Mouse (Mus musculus) layer of hippocampus, adult 18-20 months (tissue): ENCODE measurements at regions not wholly inside any gene's neighbourhood (a gene's known extent, or its start where the extent isn't known, plus 50 kb on each side); places are given as distances from the start of the nearest gene placed in this dataset.

Experiments used
- DNase-seq, 2 experiments: peaks; one replicate each; pipeline ENCODE4 v3.0.0; 2022; ENCODE audit warnings: low spot score in 2 of 2
- microRNA-seq, 2 experiments: library from miRNA; unstranded; fragments of <30 nt; microRNA quantifications; one replicate each; pipeline ENCODE4 v1.2.0; 2021

DNA sequence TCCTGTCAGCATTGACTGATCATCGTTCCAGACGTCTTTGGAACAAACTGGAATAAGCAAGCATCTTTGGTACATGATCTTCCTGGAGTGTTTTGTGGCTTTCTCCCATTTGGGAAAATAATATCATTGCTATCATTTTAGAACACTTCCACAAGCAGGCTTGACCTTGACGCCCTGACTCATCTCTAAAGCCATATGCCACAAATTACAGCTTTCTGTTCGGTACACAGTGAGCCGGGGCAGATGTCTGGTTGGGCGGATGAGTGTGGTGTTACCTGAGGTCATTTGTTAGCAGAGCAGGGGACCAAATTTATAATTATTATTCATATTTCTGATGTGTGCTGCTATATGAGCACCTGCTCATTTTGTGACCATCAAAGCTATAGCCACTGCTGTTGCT, 83.3 kb upstream of the Pmfbp1 start:
- no peak for DNase-seq

DNA sequence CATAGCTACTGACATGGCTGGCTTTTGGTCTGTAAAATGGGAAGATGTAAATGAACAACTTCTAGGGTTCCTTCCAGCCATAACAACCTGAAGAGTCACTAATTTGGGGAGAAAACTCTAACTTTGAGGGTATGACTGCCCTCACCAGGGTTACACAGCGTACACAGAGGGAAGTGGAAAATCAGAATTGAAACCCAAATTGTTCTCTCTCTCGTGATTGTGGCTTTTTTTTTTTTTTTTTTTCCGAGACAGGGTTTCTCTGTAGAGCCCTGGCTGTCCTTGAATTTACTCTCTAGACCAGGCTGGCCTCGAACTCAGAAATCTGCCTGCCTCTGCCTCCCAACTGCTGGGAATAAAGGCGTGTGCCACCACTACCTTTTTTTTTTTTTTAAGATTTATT, 80.4 kb upstream of the Pmfbp1 start:
- DNase-seq = no peak

DNA sequence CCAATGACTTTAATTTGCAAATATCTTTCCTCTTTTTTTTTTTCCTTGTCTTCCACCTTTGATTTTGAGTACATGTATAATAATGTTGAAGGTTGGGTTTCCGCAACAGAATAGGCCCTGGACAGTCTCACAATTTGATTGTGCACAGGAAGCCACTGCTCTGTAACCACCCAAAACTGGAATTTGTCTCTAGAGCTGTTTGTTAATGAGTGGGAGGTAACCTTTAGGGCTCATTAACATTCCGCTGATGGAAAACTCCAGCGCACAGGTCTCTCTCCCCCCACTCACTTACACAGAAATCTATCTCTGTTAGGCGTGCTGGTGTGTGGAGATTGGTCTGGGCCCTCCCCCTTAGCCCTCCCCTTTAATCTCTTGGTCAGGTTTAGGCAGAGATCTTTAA, 78.5 kb upstream of the Pmfbp1 start:
- no peak for DNase-seq

DNA sequence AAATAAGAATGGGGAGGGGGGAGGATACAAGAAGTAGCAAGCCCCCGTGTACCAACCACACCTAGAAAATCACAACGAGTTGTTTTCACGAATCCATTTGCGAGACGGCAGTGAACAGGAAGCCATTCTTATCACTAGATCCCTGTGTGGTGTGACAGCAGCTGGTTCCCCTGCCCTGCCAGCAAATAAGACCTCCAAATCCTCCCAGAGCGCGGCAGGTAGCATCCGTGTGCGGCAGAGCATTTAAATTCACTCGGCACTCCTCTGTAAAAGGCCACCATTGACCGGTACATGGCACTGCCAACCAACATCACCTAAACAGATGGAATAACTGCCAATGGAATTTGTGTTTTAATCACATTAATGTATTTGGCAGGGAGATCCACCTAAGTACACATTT, 77.9 kb upstream of the Pmfbp1 start:
- DNase-seq = peak in 1 of 2 experiments; percentile 2

DNA sequence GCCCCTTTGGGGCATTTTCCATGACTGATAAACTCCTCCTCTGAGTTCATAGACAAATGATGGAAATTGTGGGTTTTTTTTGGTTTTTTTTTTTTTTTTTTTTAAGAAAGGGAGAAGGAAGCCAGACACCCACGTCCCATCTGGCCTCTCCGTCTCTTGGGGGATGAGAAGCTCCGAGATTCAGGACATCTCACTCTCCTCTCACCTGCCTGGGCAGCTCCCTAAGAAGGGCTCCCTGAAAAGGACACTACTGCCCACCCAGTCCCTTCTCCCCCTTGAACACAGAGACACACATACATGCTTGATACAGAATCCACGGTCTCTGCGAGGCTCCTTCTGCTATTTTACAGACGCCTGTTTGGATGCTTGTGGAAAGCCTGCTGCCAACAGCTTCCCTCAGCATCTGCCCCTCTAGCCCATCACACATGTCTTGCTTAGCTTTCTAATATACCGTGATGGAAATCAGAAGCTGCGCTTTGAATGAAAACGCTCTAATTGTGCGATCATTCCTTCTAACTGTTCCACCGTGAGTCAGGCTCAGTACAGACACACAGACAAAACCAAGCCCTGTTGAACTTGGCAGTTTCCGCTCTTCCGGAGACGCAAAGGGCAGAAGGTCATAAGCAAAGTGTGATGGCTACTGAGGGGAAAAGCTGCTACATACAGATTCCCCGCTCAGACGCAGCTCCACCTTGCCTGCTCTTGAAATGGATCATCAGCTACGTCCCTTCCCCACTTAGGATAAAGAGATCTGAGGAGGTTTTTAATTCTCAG, 77.3 kb upstream of the Pmfbp1 start:
- peak; percentile 40 to 65 for DNase-seq

DNA sequence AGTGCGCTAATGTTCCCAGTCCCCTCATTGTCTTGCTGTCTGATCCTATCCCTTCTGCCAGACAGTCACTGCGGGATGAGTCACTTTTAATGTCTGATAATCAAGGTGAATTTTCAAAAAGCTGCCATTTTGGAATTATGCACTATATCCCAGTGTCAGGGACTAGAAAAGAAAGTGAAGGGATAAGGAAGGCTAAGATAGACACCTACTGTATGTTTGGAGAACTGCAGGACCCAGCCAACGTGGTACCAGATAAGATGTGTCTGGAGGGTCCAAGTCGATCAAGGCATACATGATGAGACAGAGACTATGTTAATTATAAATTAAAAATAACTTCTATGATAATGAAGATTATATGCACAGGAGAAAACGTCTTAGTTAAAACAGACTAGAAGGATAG, 76.6 kb upstream of the Pmfbp1 start:
- peak in 1 of 2 experiments; percentile 84 for DNase-seq

DNA sequence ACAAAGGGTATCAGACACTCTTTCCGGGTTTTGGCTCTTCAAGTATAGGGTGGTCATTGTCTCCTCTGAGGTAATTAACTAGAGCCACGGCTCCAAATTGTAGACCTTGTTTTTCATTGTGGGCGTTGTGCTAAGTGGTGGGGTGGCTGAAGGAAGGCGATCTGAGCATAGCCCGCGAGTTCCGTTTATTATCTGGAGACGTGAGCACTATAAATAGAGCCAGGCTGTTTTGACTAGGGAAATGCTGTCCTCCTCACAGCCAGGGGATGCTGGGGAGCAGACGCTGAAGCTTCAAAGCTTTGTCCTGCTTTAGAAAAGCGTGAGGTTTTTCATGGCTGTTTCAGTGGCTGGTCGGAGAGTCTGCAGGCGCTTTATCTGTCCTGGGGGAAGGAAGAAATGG, 75.9 kb upstream of the Pmfbp1 start:
- DNase-seq = peak in 1 of 2 experiments; percentile 34

DNA sequence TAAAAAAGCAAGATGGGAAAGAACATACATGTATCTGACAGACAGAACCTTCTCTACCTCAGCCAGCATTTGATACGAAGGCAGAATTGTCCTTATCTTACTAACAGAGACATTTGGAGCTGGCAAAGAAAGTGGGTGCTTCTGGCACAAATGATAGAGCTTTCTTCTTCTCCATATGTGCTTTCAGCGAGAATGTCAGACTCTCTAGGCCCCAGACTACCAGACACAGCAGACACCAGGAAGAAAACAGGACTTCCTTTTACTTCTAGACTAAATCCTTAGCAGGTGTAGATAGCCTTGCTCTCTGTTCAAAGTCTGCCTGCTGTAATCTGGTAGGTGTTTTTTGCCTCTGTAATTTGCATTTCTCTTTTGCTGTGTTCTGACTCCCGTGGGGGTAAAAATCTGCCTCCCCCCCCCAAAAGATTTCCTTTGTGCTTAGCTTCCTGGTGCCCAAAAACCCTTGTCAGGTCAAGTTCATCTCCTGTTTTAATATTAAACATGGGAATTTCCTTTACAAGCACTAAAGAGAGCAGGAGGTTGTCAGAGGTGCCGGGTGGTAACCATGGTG, 74.7 kb upstream of the Pmfbp1 start:
- peak in 1 of 2 experiments; percentile 65 for DNase-seq

DNA sequence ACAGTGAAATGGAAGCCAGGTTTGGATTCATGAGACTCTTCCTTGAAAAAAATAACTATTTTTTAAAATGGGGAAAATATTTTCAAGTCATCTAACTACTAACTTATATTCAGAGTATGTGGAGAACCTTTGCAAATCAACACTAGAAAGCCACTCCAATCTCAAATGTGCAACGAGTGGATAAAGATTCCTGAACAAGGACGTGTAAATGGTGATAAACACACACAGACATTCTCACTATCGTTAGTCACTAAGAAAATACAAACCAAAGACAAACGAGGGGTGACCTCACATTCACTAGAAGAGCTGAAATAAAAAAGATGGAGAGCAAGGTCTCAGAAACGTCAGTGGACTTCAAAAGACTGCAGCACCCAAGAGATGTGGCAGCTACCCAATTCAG, 69.8 kb upstream of the Pmfbp1 start:
- DNase-seq = no peak

DNA sequence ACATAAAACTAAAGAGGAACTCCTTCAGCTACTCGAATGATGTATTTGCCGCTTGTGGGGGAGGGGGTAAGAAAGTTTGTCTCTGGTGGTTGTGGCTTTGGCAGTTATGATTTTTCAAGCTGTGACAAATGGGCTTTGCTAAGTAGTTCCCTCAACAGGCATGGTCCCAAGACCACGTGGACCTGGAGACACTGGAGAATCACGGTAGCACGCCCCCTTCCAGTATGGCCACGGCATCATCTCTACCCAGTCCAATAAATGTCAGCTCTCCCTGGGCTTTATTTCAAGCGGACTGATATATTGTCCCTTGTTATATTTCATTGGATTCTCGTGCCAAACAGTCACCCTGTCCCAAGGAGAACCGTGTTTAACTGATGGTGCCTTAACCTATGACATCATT, 65.3 kb upstream of the Pmfbp1 start:
- DNase-seq = no peak

DNA sequence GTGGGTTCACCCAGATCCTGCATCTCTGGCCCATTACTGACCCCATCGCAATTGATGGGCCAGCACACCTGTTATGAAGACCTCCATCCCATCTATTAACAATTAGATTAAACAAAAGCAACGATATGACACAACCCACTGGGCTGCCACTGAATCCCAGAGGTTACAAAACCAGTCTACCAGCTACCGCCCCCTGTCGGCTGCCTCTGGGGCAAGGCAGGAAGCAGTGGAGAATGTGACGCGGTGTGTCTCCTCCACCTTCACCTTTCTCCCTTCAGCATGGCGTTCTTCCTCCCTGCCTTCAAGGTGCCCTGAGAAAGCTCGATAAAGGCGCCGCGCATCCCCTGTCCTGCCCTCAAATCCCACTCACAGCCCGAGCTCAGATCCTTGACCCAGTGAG, 59.3 kb upstream of the Pmfbp1 start:
- no peak for DNase-seq

DNA sequence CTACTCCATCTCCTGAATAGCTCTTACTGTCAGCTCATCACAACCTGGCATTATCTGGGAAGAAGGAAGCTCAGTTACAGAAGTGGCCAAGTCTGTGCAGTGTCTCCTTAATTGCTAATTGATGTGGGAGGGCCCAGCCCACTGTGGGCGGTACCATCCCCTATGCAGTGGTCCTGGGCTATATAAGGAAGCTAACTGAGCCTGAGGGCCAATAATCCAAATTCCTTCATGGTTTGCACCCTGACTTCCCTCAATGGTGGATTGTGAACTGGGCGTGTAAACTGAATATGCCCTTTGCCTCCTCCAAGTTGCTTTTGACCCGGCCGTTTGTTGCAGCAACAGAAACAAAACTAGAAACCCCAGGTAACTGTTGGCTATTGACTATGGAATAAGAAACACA, 57.8 kb upstream of the Pmfbp1 start:
- no peak for DNase-seq

DNA sequence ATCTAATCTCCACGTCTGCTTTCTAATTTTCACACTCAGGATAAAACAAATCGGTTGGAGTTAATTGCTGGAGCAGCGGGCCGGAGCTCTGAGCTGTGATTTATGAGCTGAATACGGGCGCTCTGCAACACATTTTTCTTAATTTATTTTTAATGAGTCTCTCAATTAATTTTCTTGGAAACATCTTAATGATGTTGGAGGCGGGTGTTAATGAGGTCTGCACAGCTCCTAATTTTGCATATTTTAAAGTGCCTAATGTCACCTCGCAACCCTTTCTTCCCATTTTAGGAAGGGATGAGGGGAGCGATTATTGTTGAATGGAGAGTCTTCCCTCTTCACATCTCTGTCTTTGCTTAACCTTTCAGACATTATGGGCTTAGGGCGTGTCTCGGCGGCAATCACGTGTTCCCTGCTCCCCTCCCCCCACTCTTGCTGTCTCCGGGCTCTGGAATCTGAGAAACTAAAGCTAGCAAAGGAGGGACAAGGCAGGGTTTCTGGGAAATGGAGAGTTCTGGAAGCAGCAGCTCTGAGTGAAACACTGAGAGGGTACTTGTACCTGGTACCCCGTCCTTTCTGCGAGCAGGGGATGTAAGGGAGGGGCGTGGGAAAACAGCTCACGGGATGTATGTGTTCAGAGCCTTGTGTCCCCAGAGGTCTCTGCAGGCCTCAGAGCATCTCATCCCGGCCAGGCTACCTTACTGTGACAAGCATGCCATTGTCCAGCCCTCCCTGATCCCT, 56.8 kb upstream of the Pmfbp1 start:
- peak in 1 of 2 experiments; percentile 36 for DNase-seq

DNA sequence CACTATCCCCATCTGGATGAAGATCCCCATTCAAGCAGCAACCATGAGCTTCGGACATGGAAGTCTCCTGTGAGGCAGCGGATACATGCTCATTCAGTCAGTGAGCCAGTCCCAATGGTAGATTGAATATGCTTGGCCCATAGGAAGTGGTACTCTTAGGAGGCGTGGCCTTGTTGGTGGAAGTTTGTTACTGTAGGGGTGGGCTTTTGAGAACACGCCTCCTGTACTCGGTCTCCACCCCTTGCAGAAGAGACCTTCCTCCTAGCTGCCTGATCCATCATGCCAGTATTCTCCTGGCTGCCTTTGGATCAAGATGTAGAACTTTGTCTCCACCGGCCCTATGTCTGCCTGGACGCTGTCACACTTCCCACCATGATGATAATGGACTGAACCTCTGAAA, 55.3 kb upstream of the Pmfbp1 start:
- DNase-seq = no peak

Small RNAs in the stretch of these regions (microRNA-seq; reads per million reads assigned to microRNA genes)
- gene Gm23163 = 0 reads per million in 2 experiments
